Mouse (Mus musculus) megakaryocyte-erythroid progenitor cell, adult 5-6 weeks (primary cell): ENCODE data around the gene Ccr10. TPM values are rescaled to one million over a fixed set of nuclear protein-coding genes. Genes with fewer than 3 reads are reported as not detected.

Experiments
- ATAC-seq: replicated peaks from 2 replicates; pipeline ENCODE4 v1.8.0; 2016; ENCODE audit warnings: mild to moderate bottlenecking, inconsistent platforms; ENCODE audit not compliant: severe bottlenecking, poor library complexity, low FRiP score, low TSS enrichment
- total RNA-seq, 2 experiments: library from RNA; stranded (forward) in 1 of 2; stranded (reverse) in 1 of 2; fragments of 200-1000, 215-1000 nt in 1 of 2; fragments of >200 nt in 1 of 2; fragmentation: Nextera tagmentation in 1 of 2; gene quantifications; 2 replicates each; pipeline ENCODE4 v1.2.3; 2014 to 2017

Gene Ccr10
- total RNA-seq, 2 experiments from 2014 or later, result not detected

- peak; percentile 69 for ATAC-seq
Observed at GRCm38 (mm10) chr11:101173631-101174388, 1.4 kb downstream of the Ccr10 start.

- no peak for ATAC-seq
Observed at GRCm38 (mm10) chr11:101173112-101173511, 2.1 kb downstream of the Ccr10 start.

- no peak for ATAC-seq
Observed at GRCm38 (mm10) chr11:101172434-101172815, 2.8 kb downstream of the Ccr10 start.

GRCm38 (mm10) chr11:101171721-101172433, 3.4 kb downstream of the Ccr10 start:
- ATAC-seq, result 0 out of 2 replicates have a peak, but pooled peaks have one; percentile 15

GRCm38 (mm10) chr11:101170811-101171610, 4.2 kb downstream of the Ccr10 start, which contains the start of gene Plekhh3:
TSS of gene Plekhh3 (minus strand) at chr11:101171351.
- ATAC-seq, result peak; percentile 45

GRCm38 (mm10) chr11:101170354-101170810, 4.9 kb downstream of the Ccr10 start, which contains the start of gene Cntnap1:
TSS of gene Cntnap1 (plus strand) at chr11:101170523.
- ATAC-seq, result no peak

GRCm38 (mm10) chr11:101169301-101170107, 5.7 kb downstream of the Ccr10 start:
- ATAC-seq, result no peak

GRCm38 (mm10) chr11:101168301-101168980, 6.8 kb downstream of the Ccr10 start:
- no peak for ATAC-seq

- no peak for ATAC-seq
Observed at GRCm38 (mm10) chr11:101167963-101168300, 7.3 kb downstream of the Ccr10 start.

GRCm38 (mm10) chr11:101167211-101167962, 7.9 kb downstream of the Ccr10 start:
- no peak for ATAC-seq

GRCm38 (mm10) chr11:101166357-101166756, 8.9 kb downstream of the Ccr10 start:
- ATAC-seq, result no peak

- ATAC-seq, result peak; percentile 41; the same call in 1 of the 2 replicates
Observed at GRCm38 (mm10) chr11:101164677-101165580, 10.3 kb downstream of the Ccr10 start.

- no peak for ATAC-seq
Observed at GRCm38 (mm10) chr11:101164351-101164665, 10.9 kb downstream of the Ccr10 start.

- ATAC-seq, result no peak
Observed at GRCm38 (mm10) chr11:101163476-101164350, 11.5 kb downstream of the Ccr10 start.

GRCm38 (mm10) chr11:101162772-101163171, 12.5 kb downstream of the Ccr10 start:
- no peak for ATAC-seq

- no peak for ATAC-seq
Observed at GRCm38 (mm10) chr11:101162301-101162700, 12.9 kb downstream of the Ccr10 start.
